Mouse (Mus musculus): ENCODE results near the gene Nceh1. TPM values are rescaled to one million over a fixed set of nuclear protein-coding genes. Genes with fewer than 3 reads are reported as not detected.

The Nceh1 gene
- polyA plus RNA-seq, 1 experiment from 2014 or later, result 4.9 TPM

GRCm38 (mm10) chr3:27302339-27303022 lies 119.7 kb downstream of the Nceh1 start:
- no peaks in the 10 kb centered on the region for H3K36me3 ChIP-seq
- no peak overlapping the region for H3K4me3 ChIP-seq
- H3K27ac ChIP-seq (replicated peaks), result no peak overlapping the region
- no peak for DNase-seq (ENCODE audit: low spot score)
- WGBS, result 86% methylated on average over 9 of the region's 9 CpGs
- H3K27me3 ChIP-seq (ENCODE audit: low read depth, poor library complexity, severe bottlenecking), result no peaks in the 10 kb centered on the region
- H3K4me1 ChIP-seq, result no peaks in the 10 kb centered on the region
- H3K9me3 ChIP-seq (replicated peaks), result no peaks in the 10 kb centered on the region

GRCm38 (mm10) chr3:27306815-27307214 lies 124.0 kb downstream of the Nceh1 start:
- Histone ChIP-seq H3K27me3 (ENCODE audit: low read depth, poor library complexity, severe bottlenecking) (no peaks in the 10 kb centered on the region), H3K4me1 (no peaks in the 10 kb centered on the region), H3K36me3 (no peaks in the 10 kb centered on the region), H3K27ac (replicated peaks) (no peak overlapping the region), H3K4me3 (no peak overlapping the region), H3K9me3 (replicated peaks) (no peaks in the 10 kb centered on the region)
- WGBS, result 84% methylated on average over 10 of the region's 10 CpGs
- no peak for DNase-seq (ENCODE audit: low spot score)

- H3K9me3 ChIP-seq (replicated peaks), result no peaks in the 10 kb centered on the region
- no peak for DNase-seq (ENCODE audit: low spot score)
- 96% methylated on average over 7 of the region's 7 CpGs for WGBS
- no peak overlapping the region for H3K4me3 ChIP-seq
- no peaks in the 10 kb centered on the region for H3K4me1 ChIP-seq
- H3K27ac ChIP-seq (replicated peaks), result no peak overlapping the region
- no peaks in the 10 kb centered on the region for H3K27me3 ChIP-seq (ENCODE audit: low read depth, poor library complexity, severe bottlenecking)
- no peaks in the 10 kb centered on the region for H3K36me3 ChIP-seq
Observed at GRCm38 (mm10) chr3:27310973-27311372, 128.2 kb downstream of the Nceh1 start.

GRCm38 (mm10) chr3:27311475-27311874 lies 128.7 kb downstream of the Nceh1 start:
- DNase-seq (ENCODE audit: low spot score), result no peak
- H3K4me1 ChIP-seq, result no peaks in the 10 kb centered on the region
- 89% methylated on average over 4 of the region's 4 CpGs for WGBS
- no peaks in the 10 kb centered on the region for H3K36me3 ChIP-seq
- no peak overlapping the region for H3K4me3 ChIP-seq
- no peak overlapping the region for H3K27ac ChIP-seq (replicated peaks)
- H3K9me3 ChIP-seq (replicated peaks), result no peaks in the 10 kb centered on the region
- H3K27me3 ChIP-seq (ENCODE audit: low read depth, poor library complexity, severe bottlenecking), result no peaks in the 10 kb centered on the region

- WGBS, result 70% methylated on average over 2 of the region's 2 CpGs
- Histone ChIP-seq H3K27ac (replicated peaks) (no peak overlapping the region), H3K4me1 (no peaks in the 10 kb centered on the region), H3K36me3 (no peaks in the 10 kb centered on the region), H3K4me3 (no peak overlapping the region), H3K9me3 (replicated peaks) (no peaks in the 10 kb centered on the region), H3K27me3 (ENCODE audit: low read depth, poor library complexity, severe bottlenecking) (no peaks in the 10 kb centered on the region)
- DNase-seq (ENCODE audit: low spot score), result no peak
Observed at GRCm38 (mm10) chr3:27314506-27315164, 131.9 kb downstream of the Nceh1 start.

- no peaks in the 10 kb centered on the region for H3K27me3 ChIP-seq (ENCODE audit: low read depth, poor library complexity, severe bottlenecking)
- H3K9me3 ChIP-seq (replicated peaks), result no peaks in the 10 kb centered on the region
- no peaks in the 10 kb centered on the region for H3K4me1 ChIP-seq
- no peaks in the 10 kb centered on the region for H3K36me3 ChIP-seq
- no peak within 1 kb of the TSS for H3K27ac ChIP-seq (replicated peaks)
- WGBS, result 78% methylated on average over 9 of the region's 9 CpGs
- H3K4me3 ChIP-seq, result no peak within 1 kb of the TSS
- DNase-seq (ENCODE audit: low spot score), result no peak
Observed at GRCm38 (mm10) chr3:27316559-27317287, 134.0 kb downstream of the Nceh1 start, which contains the start of gene Tnfsf10. Tnfsf10 (plus strand) TSS chr3:27317028.

GRCm38 (mm10) chr3:27317288-27318024 lies 134.7 kb downstream of the Nceh1 start:
- no peaks in the 10 kb centered on the region for H3K9me3 ChIP-seq (replicated peaks)
- 88% methylated on average over 4 of the region's 4 CpGs for WGBS
- H3K27ac ChIP-seq (replicated peaks), result no peak overlapping the region
- no peaks in the 10 kb centered on the region for H3K4me1 ChIP-seq
- H3K27me3 ChIP-seq (ENCODE audit: low read depth, poor library complexity, severe bottlenecking), result no peaks in the 10 kb centered on the region
- no peak overlapping the region for H3K4me3 ChIP-seq
- no peaks in the 10 kb centered on the region for H3K36me3 ChIP-seq
- no peak for DNase-seq (ENCODE audit: low spot score)

- no peak for DNase-seq (ENCODE audit: low spot score)
- no peaks in the 10 kb centered on the region for H3K36me3 ChIP-seq
- H3K27me3 ChIP-seq (ENCODE audit: low read depth, poor library complexity, severe bottlenecking), result no peaks in the 10 kb centered on the region
- H3K4me3 ChIP-seq, result no peak overlapping the region
- WGBS, result 91% methylated on average over 1 of the region's 1 CpGs
- no peak overlapping the region for H3K27ac ChIP-seq (replicated peaks)
- H3K9me3 ChIP-seq (replicated peaks), result no peaks in the 10 kb centered on the region
- no peaks in the 10 kb centered on the region for H3K4me1 ChIP-seq
Observed at GRCm38 (mm10) chr3:27319650-27320049, 136.9 kb downstream of the Nceh1 start.

GRCm38 (mm10) chr3:27320613-27321495 lies 138.1 kb downstream of the Nceh1 start:
- no peak overlapping the region for H3K27ac ChIP-seq (replicated peaks)
- WGBS, result 82% methylated on average over 9 of the region's 9 CpGs
- no peaks in the 10 kb centered on the region for H3K27me3 ChIP-seq (ENCODE audit: low read depth, poor library complexity, severe bottlenecking)
- no peaks in the 10 kb centered on the region for H3K9me3 ChIP-seq (replicated peaks)
- H3K4me1 ChIP-seq, result no peaks in the 10 kb centered on the region
- H3K4me3 ChIP-seq, result no peak overlapping the region
- no peaks in the 10 kb centered on the region for H3K36me3 ChIP-seq
- DNase-seq (ENCODE audit: low spot score), result no peak

GRCm38 (mm10) chr3:27322591-27322990 lies 139.8 kb downstream of the Nceh1 start:
- WGBS, result 90% methylated on average over 9 of the region's 9 CpGs
- Histone ChIP-seq H3K9me3 (replicated peaks) (no peaks in the 10 kb centered on the region), H3K27ac (replicated peaks) (no peak overlapping the region), H3K4me1 (no peaks in the 10 kb centered on the region), H3K27me3 (ENCODE audit: low read depth, poor library complexity, severe bottlenecking) (no peaks in the 10 kb centered on the region), H3K36me3 (no peaks in the 10 kb centered on the region), H3K4me3 (no peak overlapping the region)
- DNase-seq (ENCODE audit: low spot score), result no peak

GRCm38 (mm10) chr3:27323551-27323950 lies 140.8 kb downstream of the Nceh1 start:
- DNase-seq (ENCODE audit: low spot score), result no peak
- no peaks in the 10 kb centered on the region for H3K27me3 ChIP-seq (ENCODE audit: low read depth, poor library complexity, severe bottlenecking)
- 87% methylated on average over 5 of the region's 5 CpGs for WGBS
- no peaks in the 10 kb centered on the region for H3K4me1 ChIP-seq
- no peaks in the 10 kb centered on the region for H3K36me3 ChIP-seq
- H3K4me3 ChIP-seq, result no peak overlapping the region
- H3K27ac ChIP-seq (replicated peaks), result no peak overlapping the region
- no peaks in the 10 kb centered on the region for H3K9me3 ChIP-seq (replicated peaks)

Data from midbrain, embryonic 10.5 days (tissue).